Mouse (Mus musculus) megakaryocyte-erythroid progenitor cell, adult 5-6 weeks (primary cell): Measurements from ENCODE around the gene Kcns1. TPM values are rescaled to one million over a fixed set of nuclear protein-coding genes. Genes with fewer than 3 reads are reported as not detected.

Source experiments
- ATAC-seq: replicated peaks from 2 replicates; pipeline ENCODE4 v1.8.0; 2016; ENCODE audit warnings: mild to moderate bottlenecking, inconsistent platforms; ENCODE audit not compliant: severe bottlenecking, poor library complexity, low FRiP score, low TSS enrichment
- total RNA-seq, 2 experiments: library from RNA; stranded (forward) in 1 of 2; stranded (reverse) in 1 of 2; fragments of 200-1000, 215-1000 nt in 1 of 2; fragments of >200 nt in 1 of 2; fragmentation: Nextera tagmentation in 1 of 2; gene quantifications; 2 replicates each; pipeline ENCODE4 v1.2.3; 2014 to 2017

The Kcns1 gene
- total RNA-seq, 2 experiments from 2014 or later = 0.26 to 2.2 TPM

DNA sequence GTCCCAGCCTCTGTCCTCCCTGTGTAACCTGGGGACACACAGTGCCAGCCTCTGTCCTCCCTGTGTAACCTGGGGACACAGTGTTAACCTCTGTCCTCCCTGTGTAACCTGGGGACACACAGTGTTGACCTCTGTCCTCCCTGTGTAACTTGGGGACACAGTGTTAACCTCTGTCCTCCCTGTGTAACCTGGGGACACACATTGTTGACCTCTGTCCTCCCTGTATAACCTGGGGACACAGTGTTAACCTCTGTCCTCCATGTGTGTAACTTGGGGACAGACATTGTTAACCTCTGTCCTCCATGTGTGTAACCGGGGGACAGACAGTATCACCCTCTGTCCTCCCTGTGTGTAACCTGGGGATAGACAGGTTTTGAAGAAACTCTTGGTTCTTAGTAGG lies 39.3 kb downstream of the Kcns1 start:
- ATAC-seq = no peak

DNA sequence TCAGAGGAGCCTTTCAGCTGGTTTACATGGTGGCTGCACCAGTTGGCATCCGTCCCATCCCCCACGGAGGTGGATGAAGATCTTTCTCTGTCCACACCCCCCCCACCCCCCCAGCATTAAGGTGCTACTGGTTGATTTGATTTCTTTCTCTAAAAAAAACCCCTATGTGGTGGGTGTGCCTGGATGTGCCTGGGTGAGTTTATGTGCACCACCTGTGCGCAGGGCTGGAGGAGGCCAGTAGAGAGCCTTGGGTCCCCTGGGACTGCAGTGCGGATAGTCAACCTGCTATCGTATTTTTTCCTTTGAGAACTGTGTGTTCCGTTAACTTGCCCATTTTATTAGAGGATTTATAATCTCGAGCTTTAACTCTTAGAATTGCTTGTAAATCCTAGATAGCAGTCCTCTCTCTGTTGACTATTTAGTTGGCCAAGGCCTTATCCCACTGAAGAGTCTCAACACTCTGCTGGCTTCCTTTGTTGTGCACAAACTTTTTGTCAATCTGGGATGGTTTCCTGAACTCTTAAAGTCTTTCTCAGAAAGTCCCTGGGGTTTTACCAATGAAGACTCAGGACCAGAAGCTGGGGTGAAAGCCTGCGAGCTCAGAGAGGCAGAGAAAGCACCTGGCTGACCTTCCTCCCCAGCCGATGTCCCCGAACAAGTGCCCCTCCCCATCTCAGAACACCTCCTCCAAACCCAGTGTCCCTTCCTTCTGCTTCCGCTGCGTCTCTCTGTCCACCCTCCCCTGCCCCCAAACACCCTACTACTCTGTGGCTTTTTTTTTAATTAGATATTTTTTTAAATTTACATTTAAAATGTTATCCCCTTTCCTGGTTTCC lies 42.1 kb downstream of the Kcns1 start:
- ATAC-seq = no peak

DNA sequence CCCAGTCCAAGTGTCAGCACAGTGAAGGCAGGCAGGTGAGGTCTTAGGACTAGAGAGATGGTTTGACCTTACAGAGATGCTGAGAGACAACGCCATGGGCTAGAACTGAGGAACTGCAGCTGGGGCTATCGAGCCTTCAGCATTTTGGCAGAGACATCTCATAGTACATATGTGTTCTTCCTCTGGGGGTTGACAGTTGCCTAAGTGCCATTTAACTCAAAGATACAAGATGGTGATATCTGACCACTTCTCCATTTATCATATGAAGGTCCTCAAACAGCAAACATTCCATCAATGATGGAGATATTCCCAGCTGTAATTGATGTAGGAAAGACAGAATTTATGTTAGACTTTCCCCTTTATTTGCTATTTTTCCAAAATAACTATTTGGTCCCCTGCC lies 43.6 kb downstream of the Kcns1 start:
- ATAC-seq = no peak

DNA sequence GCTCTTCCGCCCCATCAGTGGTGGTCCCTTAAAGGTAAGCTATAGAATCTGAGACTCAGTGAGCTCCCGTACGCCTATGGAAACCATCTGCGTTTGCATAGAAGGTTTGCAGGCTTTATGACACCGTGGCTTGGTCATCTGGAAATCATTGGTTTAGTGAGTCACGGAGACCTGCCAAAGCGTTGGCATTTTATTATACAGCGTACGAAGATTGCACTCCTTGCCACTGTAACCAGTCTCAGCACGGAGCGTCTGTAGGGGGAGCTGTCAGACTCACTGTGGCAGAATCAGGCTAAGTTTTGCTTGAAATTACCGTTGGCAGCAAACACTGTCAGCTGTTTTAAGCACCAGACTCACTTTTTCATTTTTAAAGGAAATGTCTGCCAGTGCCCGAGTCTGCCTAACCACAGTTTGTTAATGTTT lies 44.4 kb downstream of the Kcns1 start:
- ATAC-seq = 0 out of 2 replicates have a peak, but pooled peaks have one; percentile 50

DNA sequence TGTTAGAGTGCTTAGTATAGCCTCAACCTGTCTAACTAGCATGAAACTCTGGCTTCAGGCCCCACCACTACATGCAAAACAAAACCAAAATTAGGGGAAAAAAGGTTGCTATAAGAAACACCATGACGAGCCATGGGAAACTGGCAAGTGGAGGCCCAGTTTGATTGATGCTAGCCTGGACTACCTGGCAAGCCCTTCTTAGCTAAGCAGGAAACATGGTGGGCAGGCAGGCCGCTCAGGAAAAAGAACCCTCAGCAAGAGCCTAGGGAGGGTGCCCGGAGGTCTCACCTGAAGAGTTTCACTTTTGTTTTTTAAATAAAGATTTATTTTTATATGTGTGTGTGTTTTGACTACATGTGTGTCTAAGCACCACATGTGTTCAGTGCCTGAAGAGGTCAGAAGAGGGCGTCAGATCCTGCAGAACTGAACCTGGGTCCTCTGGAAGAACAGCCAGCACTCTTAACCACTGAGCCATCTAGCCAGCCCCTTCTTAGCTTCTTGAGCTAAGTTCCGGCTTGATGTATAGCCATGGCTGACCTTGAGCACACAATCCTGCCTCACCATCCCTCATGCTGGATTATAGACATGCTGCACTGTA lies 47.6 kb downstream of the Kcns1 start:
- ATAC-seq = 0 out of 2 replicates have a peak, but pooled peaks have one; percentile 9

DNA sequence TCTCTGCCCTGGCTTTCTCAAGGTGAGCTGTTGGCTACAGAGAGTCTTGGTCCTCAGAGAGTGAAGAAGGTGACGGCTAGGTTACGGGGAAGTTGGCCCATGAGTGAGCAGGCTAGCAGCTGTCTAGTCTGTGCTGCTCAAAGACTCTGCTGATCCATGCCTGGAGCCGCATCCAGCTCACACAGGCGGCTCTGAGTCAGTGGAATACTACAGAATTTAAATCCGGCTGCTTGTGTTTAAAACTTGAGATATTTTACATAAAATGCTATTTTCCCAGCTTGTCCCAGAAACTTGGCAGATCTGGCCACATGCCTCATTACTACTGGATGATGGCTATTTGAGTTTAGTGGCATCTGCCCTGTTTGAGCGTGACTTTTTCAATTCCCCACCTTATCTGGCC lies 51.4 kb downstream of the Kcns1 start:
- ATAC-seq = no peak

DNA sequence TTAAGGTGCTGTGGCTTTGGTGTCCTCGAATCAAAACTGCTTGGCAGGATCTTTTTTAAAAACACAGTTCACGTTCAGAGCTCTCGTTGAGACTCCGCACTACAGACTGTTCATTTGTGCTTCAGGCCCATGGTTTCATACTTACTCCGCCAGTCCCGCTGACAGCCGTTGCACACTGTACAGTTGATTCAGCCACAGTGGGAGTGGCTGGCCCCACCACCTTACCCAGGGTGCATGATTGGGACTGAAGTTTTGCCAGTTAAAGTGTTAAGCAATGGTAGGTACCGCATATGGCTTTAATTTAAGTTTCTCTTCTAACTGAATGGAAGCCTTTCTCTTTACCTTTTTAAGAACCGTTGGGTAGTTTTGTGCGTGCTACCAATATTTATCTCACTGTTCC lies 55.4 kb downstream of the Kcns1 start:
- ATAC-seq = 0 out of 2 replicates have a peak, but pooled peaks have one; percentile 37

DNA sequence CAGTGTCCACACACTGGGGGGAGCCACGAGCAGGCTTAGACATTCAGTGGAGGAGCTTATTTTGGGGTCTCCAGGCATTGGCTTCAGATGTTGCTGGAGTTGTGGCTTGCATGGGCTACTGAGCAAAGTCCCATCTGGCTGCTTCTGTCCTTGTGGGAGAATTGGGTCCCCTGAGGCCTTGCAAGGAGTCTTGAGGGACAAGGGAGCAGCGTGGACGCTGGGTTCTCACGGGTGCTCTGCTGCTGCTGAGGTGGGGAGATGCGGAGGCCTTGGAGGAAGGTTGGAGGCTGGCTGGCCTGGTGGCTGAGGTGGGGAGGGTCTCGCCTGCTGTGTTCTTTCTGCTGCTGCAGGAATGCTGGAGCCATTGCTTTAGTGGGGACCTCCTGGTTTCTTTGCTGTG lies 56.9 kb downstream of the Kcns1 start:
- no peak for ATAC-seq

Other genes with a start within 250 kb of the Kcns1 start
- 111 and 112 TPM in 2 replicates for gene Ywhab, start 176.2 kb downstream of the Kcns1 start, total RNA-seq (2014; fragmentation: Nextera tagmentation)
- 54.1 and 60.2 TPM in 2 replicates for gene Ywhab, start 176.2 kb downstream of the Kcns1 start, total RNA-seq (2017)
- gene Pabpc1l, start 145.7 kb downstream of the Kcns1 start, total RNA-seq (2014; fragmentation: Nextera tagmentation) = 1.5 TPM in 1 of 2 replicates, not detected in the other
- not detected in 2 replicates for gene Pabpc1l, start 145.7 kb downstream of the Kcns1 start, total RNA-seq (2017)
- 72.5 and 74.3 TPM in 2 replicates for gene Stk4, start 100.8 kb downstream of the Kcns1 start, total RNA-seq (2014; fragmentation: Nextera tagmentation)
- 76.5 and 137 TPM in 2 replicates for gene Stk4, start 100.8 kb downstream of the Kcns1 start, total RNA-seq (2017)
- gene Tomm34, start 99.9 kb downstream of the Kcns1 start, total RNA-seq (2014; fragmentation: Nextera tagmentation) = 40.8 and 48.4 TPM in 2 replicates
- gene Tomm34, start 99.9 kb downstream of the Kcns1 start, total RNA-seq (2017) = 33.5 and 38.5 TPM in 2 replicates
- gene Wfdc5, start 11.6 kb upstream of the Kcns1 start, total RNA-seq (2014; fragmentation: Nextera tagmentation) = not detected in 2 replicates
- not detected in 2 replicates for gene Wfdc5, start 11.6 kb upstream of the Kcns1 start, total RNA-seq (2017)
- gene Wfdc12, start 19.5 kb upstream of the Kcns1 start, total RNA-seq (2014; fragmentation: Nextera tagmentation) = not detected in 2 replicates
- not detected in 2 replicates for gene Wfdc12, start 19.5 kb upstream of the Kcns1 start, total RNA-seq (2017)
- not detected in 2 replicates for gene Wfdc15a, start 29.0 kb upstream of the Kcns1 start, total RNA-seq (2014; fragmentation: Nextera tagmentation)
- not detected in 2 replicates for gene Wfdc15a, start 29.0 kb upstream of the Kcns1 start, total RNA-seq (2017)
- not detected in 2 replicates for gene Wfdc15b, start 50.5 kb upstream of the Kcns1 start, total RNA-seq (2014; fragmentation: Nextera tagmentation)
- gene Wfdc15b, start 50.5 kb upstream of the Kcns1 start, total RNA-seq (2017) = not detected in 2 replicates
- not detected in 2 replicates for gene Svs2, start 67.4 kb upstream of the Kcns1 start, total RNA-seq (2014; fragmentation: Nextera tagmentation)
- gene Svs2, start 67.4 kb upstream of the Kcns1 start, total RNA-seq (2017) = not detected in 2 replicates
- not detected in 2 replicates for gene Svs3b, start 85.5 kb upstream of the Kcns1 start, total RNA-seq (2014; fragmentation: Nextera tagmentation)
- not detected in 2 replicates for gene Svs3b, start 85.5 kb upstream of the Kcns1 start, total RNA-seq (2017)
- gene Svs4, start 107.3 kb upstream of the Kcns1 start, total RNA-seq (2014; fragmentation: Nextera tagmentation) = not detected in 2 replicates
- gene Svs4, start 107.3 kb upstream of the Kcns1 start, total RNA-seq (2017) = not detected in 2 replicates
- gene Svs3a, start 118.2 kb upstream of the Kcns1 start, total RNA-seq (2014; fragmentation: Nextera tagmentation) = not detected in 2 replicates
- gene Svs3a, start 118.2 kb upstream of the Kcns1 start, total RNA-seq (2017) = not detected in 2 replicates
- not detected in 2 replicates for gene Svs6, start 145.6 kb upstream of the Kcns1 start, total RNA-seq (2014; fragmentation: Nextera tagmentation)
- gene Svs6, start 145.6 kb upstream of the Kcns1 start, total RNA-seq (2017) = not detected in 2 replicates
- gene Svs5, start 161.6 kb upstream of the Kcns1 start, total RNA-seq (2014; fragmentation: Nextera tagmentation) = not detected in 2 replicates
- not detected in 2 replicates for gene Svs5, start 161.6 kb upstream of the Kcns1 start, total RNA-seq (2017)
- gene Slpi, start 218.0 kb upstream of the Kcns1 start, total RNA-seq (2014; fragmentation: Nextera tagmentation) = not detected in 2 replicates
- gene Slpi, start 218.0 kb upstream of the Kcns1 start, total RNA-seq (2017) = not detected in 2 replicates
- not detected in 2 replicates for gene Rbpjl, start 232.0 kb upstream of the Kcns1 start, total RNA-seq (2014; fragmentation: Nextera tagmentation)
- gene Rbpjl, start 232.0 kb upstream of the Kcns1 start, total RNA-seq (2017) = not detected in 2 replicates
- not detected in 2 replicates for gene Matn4, start 234.0 kb upstream of the Kcns1 start, total RNA-seq (2014; fragmentation: Nextera tagmentation)
- gene Matn4, start 234.0 kb upstream of the Kcns1 start, total RNA-seq (2017) = 0.09 TPM in 1 of 2 replicates, not detected in the other